Mouse (Mus musculus): ENCODE measurements around the gene Gm10720. TPM values are rescaled to one million over a fixed set of nuclear protein-coding genes. Genes with fewer than 3 reads are reported as not detected.
A peak's percentile ranks its signal among the peaks of the same experiment; 100 is the strongest.
"Not testable (repeated sequence)": the region's sequence is repeated elsewhere in the genome, so short reads cannot be mapped to it uniquely, and the experiment has no call there.

The Gm10720 gene
- total and polyA plus RNA-seq, 2 experiments: not detected

DNA sequence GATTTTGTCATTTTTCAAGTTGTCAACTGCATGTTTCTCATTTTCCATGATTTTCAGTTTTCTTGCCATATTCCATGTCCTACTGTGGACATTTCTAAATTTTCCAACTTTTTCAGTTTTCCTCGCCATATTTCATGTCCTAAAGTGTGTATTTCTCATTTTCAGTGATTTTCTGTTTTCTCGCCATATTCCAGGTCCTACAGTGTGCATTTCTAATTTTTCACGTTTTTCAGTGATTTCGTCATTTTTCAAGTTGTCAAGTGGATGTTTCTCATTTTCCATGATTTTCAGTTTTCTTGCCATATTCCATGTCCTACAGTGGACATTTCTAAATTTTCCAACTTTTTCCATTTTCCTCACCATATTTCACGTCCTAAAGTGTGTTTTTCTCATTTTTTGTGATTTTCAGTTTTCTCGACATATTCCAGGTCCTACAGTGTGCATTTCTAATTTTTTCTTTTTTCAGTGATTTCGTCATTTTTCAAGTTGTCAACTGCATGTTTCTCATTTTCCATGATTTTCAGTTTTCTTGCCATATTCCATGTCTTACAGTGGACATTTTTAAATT lies 3.3 kb upstream of the Gm10720 start:
- not testable (repeated sequence) for DNase-seq (ENCODE audit: extremely low read depth, low read depth, low spot score); H3K79me2 ChIP-seq (ENCODE audit: control insufficient read depth, insufficient read depth, low read length); H3K27me3 ChIP-seq (ENCODE audit: control insufficient read depth, insufficient read depth, low read length); H3K9ac ChIP-seq (ENCODE audit: low read depth, low read length); H3K36me3 ChIP-seq (ENCODE audit: control insufficient read depth, insufficient read depth, low read length); H3K4me3 ChIP-seq (ENCODE audit: insufficient read depth, low read depth, low read length); H3K4me1 ChIP-seq (ENCODE audit: control insufficient read depth, insufficient read depth, low read length); H3K27ac ChIP-seq (replicated peaks; ENCODE audit: insufficient read depth, low read depth, low read length)
- 86% methylated on average over 3 of the region's 7 CpGs for WGBS

DNA sequence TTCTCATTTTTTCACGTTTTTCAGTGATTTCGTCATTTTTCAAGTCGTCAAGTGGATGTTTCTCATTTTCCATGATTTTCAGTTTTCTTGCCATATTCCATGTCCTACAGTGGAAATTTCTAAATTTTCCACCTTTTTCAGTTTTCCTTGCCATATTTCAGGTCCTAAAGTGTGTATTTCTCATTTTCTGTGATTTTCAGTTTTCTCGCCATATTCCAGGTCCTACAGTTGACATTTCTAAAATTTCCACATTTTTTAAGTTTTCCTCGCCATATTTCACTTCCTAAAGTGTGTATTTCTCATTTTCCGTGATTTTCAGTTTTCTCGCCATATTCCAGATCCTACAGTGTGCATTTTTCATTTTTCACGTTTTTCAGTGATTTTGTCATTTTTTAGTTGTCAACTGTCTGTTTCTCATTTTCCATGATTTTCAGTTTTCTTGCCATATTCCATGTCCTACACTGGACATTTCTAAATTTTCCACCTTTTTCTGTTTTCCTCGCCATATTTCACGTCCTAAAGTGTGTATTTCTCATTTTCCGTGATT lies 2.6 kb upstream of the Gm10720 start, which contains the start of gene Gm10721:
Gm10721 (plus strand) TSS at position 408 of the 547 bp plus-strand sequence.
- WGBS: no CpG with 5 or more reads among the region's 11 CpGs
- H3K4me1 ChIP-seq (ENCODE audit: control insufficient read depth, insufficient read depth, low read length); DNase-seq (ENCODE audit: extremely low read depth, low read depth, low spot score); H3K79me2 ChIP-seq (ENCODE audit: control insufficient read depth, insufficient read depth, low read length); H3K27me3 ChIP-seq (ENCODE audit: control insufficient read depth, insufficient read depth, low read length); H3K9ac ChIP-seq (ENCODE audit: low read depth, low read length); H3K27ac ChIP-seq (replicated peaks; ENCODE audit: insufficient read depth, low read depth, low read length); H3K4me3 ChIP-seq (ENCODE audit: insufficient read depth, low read depth, low read length); H3K36me3 ChIP-seq (ENCODE audit: control insufficient read depth, insufficient read depth, low read length): not testable (repeated sequence)

DNA sequence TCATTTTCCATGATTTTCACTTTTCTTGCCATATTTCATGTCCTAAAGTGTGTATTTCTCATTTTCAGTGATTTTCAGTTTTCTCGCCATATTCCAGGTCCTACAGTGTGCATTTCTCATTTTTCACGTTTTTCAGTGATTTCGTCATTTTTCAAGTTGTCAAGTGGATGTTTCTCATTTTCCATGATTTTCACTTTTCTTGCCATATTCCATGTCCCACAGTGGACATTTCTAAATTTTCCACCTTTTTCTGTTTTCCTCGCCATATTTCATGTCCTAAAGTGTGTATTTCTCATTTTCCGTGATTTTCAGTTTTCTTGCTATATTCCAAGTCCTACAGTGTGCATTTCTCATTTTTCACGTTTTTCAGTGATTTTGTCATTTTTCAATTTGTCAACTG lies 442 bp downstream of the Gm10720 start:
- not testable (repeated sequence) for H3K36me3 ChIP-seq (ENCODE audit: control insufficient read depth, insufficient read depth, low read length); H3K27ac ChIP-seq (replicated peaks; ENCODE audit: insufficient read depth, low read depth, low read length); H3K9ac ChIP-seq (ENCODE audit: low read depth, low read length); H3K4me1 ChIP-seq (ENCODE audit: control insufficient read depth, insufficient read depth, low read length); H3K4me3 ChIP-seq (ENCODE audit: insufficient read depth, low read depth, low read length); H3K79me2 ChIP-seq (ENCODE audit: control insufficient read depth, insufficient read depth, low read length); DNase-seq (ENCODE audit: extremely low read depth, low read depth, low spot score); H3K27me3 ChIP-seq (ENCODE audit: control insufficient read depth, insufficient read depth, low read length)
- 79% methylated on average over 6 of the region's 6 CpGs for WGBS

DNA sequence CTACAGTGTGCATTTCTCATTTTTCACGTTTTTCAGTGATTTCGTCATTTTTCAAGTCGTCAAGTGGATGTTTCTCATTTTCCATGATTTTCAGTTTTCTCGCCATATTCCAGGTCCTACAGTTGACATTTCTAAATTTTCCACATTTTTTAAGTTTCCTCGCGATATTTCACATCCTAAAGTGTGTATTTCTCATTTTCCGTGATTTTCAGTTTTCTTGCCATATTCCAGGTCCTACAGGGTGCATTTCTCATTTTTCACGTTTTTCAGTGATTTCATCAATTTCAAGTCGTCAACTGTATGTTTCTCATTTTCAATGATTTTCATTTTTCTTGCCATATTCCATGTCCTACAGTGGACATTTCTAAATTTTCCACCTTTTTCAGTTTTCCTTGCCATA lies 1.7 kb downstream of the Gm10720 start, which contains the start of gene Gm10719:
Gm10719 (plus strand) TSS at position 301 of the 400 bp plus-strand sequence.
- WGBS: 69% methylated on average over 1 of the region's 9 CpGs
- not testable (repeated sequence) for H3K79me2 ChIP-seq (ENCODE audit: control insufficient read depth, insufficient read depth, low read length); H3K4me3 ChIP-seq (ENCODE audit: insufficient read depth, low read depth, low read length); H3K27me3 ChIP-seq (ENCODE audit: control insufficient read depth, insufficient read depth, low read length); H3K36me3 ChIP-seq (ENCODE audit: control insufficient read depth, insufficient read depth, low read length); H3K27ac ChIP-seq (replicated peaks; ENCODE audit: insufficient read depth, low read depth, low read length); DNase-seq (ENCODE audit: extremely low read depth, low read depth, low spot score); H3K9ac ChIP-seq (ENCODE audit: low read depth, low read length); H3K4me1 ChIP-seq (ENCODE audit: control insufficient read depth, insufficient read depth, low read length)

DNA sequence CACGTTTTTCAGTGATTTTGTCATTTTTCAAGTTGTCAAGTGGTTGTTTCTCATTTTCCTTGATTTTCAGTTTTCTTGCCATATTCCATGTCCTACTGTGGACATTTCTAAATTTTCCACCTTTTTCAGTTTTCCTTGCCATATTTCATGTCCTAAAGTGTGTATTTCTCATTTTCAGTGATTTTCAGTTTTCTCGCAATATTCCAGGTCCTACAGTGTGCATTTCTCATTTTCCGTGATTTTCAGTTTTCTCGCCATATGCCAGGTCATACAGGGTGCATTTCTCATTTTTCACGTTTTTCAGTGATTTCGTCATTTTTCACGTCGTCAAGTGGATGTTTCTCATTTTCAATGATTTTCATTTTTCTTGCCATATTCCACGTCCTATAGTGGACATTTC lies 3.5 kb downstream of the Gm10720 start:
- H3K36me3 ChIP-seq (ENCODE audit: control insufficient read depth, insufficient read depth, low read length); H3K9ac ChIP-seq (ENCODE audit: low read depth, low read length); H3K79me2 ChIP-seq (ENCODE audit: control insufficient read depth, insufficient read depth, low read length); DNase-seq (ENCODE audit: extremely low read depth, low read depth, low spot score); H3K4me3 ChIP-seq (ENCODE audit: insufficient read depth, low read depth, low read length); H3K27ac ChIP-seq (replicated peaks; ENCODE audit: insufficient read depth, low read depth, low read length); H3K4me1 ChIP-seq (ENCODE audit: control insufficient read depth, insufficient read depth, low read length); H3K27me3 ChIP-seq (ENCODE audit: control insufficient read depth, insufficient read depth, low read length): not testable (repeated sequence)
- WGBS: 63% methylated on average over 9 of the region's 9 CpGs

DNA sequence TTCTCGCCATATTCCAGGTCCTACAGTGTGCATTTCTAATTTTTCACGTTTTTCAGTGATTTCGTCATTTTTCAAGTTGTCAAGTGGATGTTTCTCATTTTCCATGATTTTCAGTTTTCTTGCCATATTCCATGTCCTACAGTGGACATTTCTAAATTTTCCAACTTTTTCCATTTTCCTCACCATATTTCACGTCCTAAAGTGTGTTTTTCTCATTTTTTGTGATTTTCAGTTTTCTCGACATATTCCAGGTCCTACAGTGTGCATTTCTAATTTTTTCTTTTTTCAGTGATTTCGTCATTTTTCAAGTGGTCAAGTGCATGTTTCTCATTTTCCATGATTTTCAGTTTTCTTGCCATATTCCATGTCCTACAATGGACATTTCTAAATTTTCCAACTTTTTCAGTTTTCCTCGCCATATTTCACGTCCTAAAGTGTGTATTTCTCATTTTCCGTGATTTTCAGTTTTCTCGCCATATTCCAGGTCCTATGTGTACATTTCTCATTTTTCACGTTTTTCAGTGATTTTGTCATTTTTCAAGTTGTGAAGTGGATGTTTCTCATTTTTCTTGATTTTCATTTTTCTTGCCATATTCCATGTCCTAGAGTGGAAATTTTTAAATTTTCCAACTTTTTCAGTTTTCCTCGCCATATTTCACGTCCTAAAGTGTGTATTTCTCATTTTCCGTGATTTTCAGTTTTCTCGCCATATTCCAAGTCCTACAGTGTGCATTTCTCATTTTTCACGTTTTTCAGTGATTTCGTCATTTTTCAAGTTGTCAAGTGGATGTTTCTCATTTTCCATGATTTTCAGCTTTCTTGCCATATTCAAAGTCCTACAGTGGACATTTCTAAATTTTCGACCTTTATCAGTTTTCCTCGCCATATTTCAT lies 4.6 kb downstream of the Gm10720 start:
- not testable (repeated sequence) for H3K36me3 ChIP-seq (ENCODE audit: control insufficient read depth, insufficient read depth, low read length); H3K79me2 ChIP-seq (ENCODE audit: control insufficient read depth, insufficient read depth, low read length); H3K4me3 ChIP-seq (ENCODE audit: insufficient read depth, low read depth, low read length); H3K9ac ChIP-seq (ENCODE audit: low read depth, low read length); H3K27me3 ChIP-seq (ENCODE audit: control insufficient read depth, insufficient read depth, low read length); H3K4me1 ChIP-seq (ENCODE audit: control insufficient read depth, insufficient read depth, low read length); DNase-seq (ENCODE audit: extremely low read depth, low read depth, low spot score); H3K27ac ChIP-seq (replicated peaks; ENCODE audit: insufficient read depth, low read depth, low read length)
- 79% methylated on average over 17 of the region's 19 CpGs for WGBS

DNA sequence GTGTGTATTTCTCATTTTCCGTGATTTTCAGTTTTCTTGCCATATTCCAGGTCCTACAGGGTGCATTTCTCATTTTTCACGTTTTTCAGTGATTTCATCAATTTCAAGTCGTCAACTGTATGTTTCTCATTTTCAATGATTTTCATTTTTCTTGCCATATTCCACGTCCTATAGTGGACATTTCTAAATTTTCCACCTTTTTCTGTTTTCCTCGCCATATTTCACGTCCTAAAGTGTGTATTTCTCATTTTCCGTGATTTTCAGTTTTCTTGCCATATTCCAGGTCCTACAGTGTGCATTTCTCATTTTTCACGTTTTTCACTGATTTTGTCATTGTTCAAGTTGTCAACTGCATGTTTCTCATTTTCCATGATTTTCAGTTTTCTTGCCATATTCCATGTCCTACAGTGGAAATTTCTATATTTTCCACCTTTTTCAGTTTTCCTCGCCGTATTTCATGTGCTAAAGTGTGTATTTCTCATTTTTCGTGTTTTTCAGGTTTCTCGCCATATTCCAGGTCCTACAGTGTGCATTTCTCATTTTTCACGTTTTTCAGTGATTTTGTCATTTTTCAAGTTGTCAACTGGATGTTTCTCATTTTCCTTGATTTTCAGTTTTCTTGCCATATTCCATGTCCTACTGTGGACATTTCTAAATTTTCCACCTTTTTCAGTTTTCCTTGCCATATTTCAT lies 7.0 kb downstream of the Gm10720 start:
- H3K27me3 ChIP-seq (ENCODE audit: control insufficient read depth, insufficient read depth, low read length); H3K9ac ChIP-seq (ENCODE audit: low read depth, low read length); H3K4me3 ChIP-seq (ENCODE audit: insufficient read depth, low read depth, low read length); H3K36me3 ChIP-seq (ENCODE audit: control insufficient read depth, insufficient read depth, low read length); H3K79me2 ChIP-seq (ENCODE audit: control insufficient read depth, insufficient read depth, low read length); H3K27ac ChIP-seq (replicated peaks; ENCODE audit: insufficient read depth, low read depth, low read length); H3K4me1 ChIP-seq (ENCODE audit: control insufficient read depth, insufficient read depth, low read length): not testable (repeated sequence)
- WGBS: 74% methylated on average over 11 of the region's 13 CpGs
- DNase-seq (ENCODE audit: extremely low read depth, low read depth, low spot score): peak; percentile 31

DNA sequence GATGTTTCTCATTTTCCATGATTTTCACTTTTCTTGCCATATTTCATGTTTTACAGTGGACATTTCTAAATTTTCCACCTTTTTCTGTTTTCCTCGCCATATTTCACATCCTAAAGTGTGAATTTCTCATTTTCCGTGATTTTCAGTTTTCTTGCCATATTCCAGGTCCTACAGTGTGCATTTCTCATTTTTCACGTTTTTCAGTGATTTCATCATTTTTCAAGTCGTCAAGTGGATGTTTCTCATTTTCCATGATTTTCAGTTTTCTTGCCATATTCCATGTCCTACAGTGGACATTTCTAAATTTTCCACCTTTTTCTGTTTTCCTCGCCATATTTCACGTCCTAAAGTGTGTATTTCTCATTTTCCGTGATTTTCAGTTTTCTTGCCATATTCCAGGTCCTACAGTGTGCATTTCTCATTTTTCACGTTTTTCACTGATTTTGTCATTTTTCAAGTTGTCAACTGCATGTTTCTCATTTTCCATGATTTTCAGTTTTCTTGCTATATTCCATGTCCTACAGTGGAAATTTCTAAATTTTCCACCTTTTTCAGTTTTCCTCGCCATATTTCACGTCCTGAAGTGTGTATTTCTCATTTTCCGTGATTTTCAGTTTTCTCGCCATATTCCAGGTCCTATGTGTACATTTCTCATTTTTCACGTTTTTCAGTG lies 8.0 kb downstream of the Gm10720 start, which contains the start of gene Gm10718:
Gm10718 (plus strand) TSS at position 236 of the 673 bp plus-strand sequence.
- not testable (repeated sequence) for H3K79me2 ChIP-seq (ENCODE audit: control insufficient read depth, insufficient read depth, low read length); H3K36me3 ChIP-seq (ENCODE audit: control insufficient read depth, insufficient read depth, low read length); H3K9ac ChIP-seq (ENCODE audit: low read depth, low read length); H3K4me3 ChIP-seq (ENCODE audit: insufficient read depth, low read depth, low read length); H3K27me3 ChIP-seq (ENCODE audit: control insufficient read depth, insufficient read depth, low read length); H3K27ac ChIP-seq (replicated peaks; ENCODE audit: insufficient read depth, low read depth, low read length); H3K4me1 ChIP-seq (ENCODE audit: control insufficient read depth, insufficient read depth, low read length); DNase-seq (ENCODE audit: extremely low read depth, low read depth, low spot score)
- WGBS: 79% methylated on average over 12 of the region's 13 CpGs
